Mouse (Mus musculus) cerebellum, adult 8-10 months (tissue): ENCODE results near the gene Ola1.

ENCODE experiments used
- DNase-seq: peaks from one replicate; pipeline ENCODE4 v3.0.0; 2022

The Ola1 gene

GRCm38 (mm10) chr2:73143732-73144131, 75.0 kb downstream of the Ola1 start:
- DNase-seq, result no peak

- no peak for DNase-seq
These were observed 75.8 kb downstream of the Ola1 start for GRCm38 (mm10) chr2:73142832-73143470.

GRCm38 (mm10) chr2:73132897-73133296, 85.8 kb downstream of the Ola1 start:
- no peak for DNase-seq

GRCm38 (mm10) chr2:73127686-73128085, 91.0 kb downstream of the Ola1 start:
- no peak for DNase-seq

- DNase-seq, result no peak
These were observed 99.9 kb downstream of the Ola1 start for GRCm38 (mm10) chr2:73118781-73119180.

- no peak for DNase-seq
These were observed 111.6 kb downstream of the Ola1 start for GRCm38 (mm10) chr2:73107089-73107488.

GRCm38 (mm10) chr2:73096491-73096890, 122.2 kb downstream of the Ola1 start:
- DNase-seq, result no peak

- no peak for DNase-seq
These were observed 123.4 kb downstream of the Ola1 start for GRCm38 (mm10) chr2:73095300-73095699.

GRCm38 (mm10) chr2:73093032-73093431, 125.7 kb downstream of the Ola1 start:
- no peak for DNase-seq

GRCm38 (mm10) chr2:73091302-73091701, 127.4 kb downstream of the Ola1 start:
- no peak for DNase-seq

GRCm38 (mm10) chr2:73087641-73088040, 131.1 kb downstream of the Ola1 start:
- DNase-seq, result no peak

GRCm38 (mm10) chr2:73085669-73086304, 132.9 kb downstream of the Ola1 start:
- DNase-seq, result no peak

GRCm38 (mm10) chr2:73082476-73082875, 136.2 kb downstream of the Ola1 start:
- DNase-seq, result no peak

GRCm38 (mm10) chr2:73081861-73082260, 136.9 kb downstream of the Ola1 start:
- DNase-seq, result no peak

GRCm38 (mm10) chr2:73080084-73080483, 138.6 kb downstream of the Ola1 start:
- DNase-seq, result no peak

GRCm38 (mm10) chr2:73079311-73079710, 139.4 kb downstream of the Ola1 start:
- no peak for DNase-seq

GRCm38 (mm10) chr2:73073811-73074472, 144.8 kb downstream of the Ola1 start:
- no peak for DNase-seq

GRCm38 (mm10) chr2:73071201-73071600, 147.5 kb downstream of the Ola1 start:
- DNase-seq, result no peak

- no peak for DNase-seq
These were observed 148.2 kb downstream of the Ola1 start for GRCm38 (mm10) chr2:73070449-73071076.

- no peak for DNase-seq
These were observed 149.4 kb downstream of the Ola1 start for GRCm38 (mm10) chr2:73069223-73069825.

- DNase-seq, result no peak
These were observed 152.2 kb downstream of the Ola1 start for GRCm38 (mm10) chr2:73066307-73067167.

GRCm38 (mm10) chr2:73063911-73064619, 154.7 kb downstream of the Ola1 start:
- DNase-seq, result no peak
